Mouse (Mus musculus) forebrain, embryonic 11.5 days (tissue): ENCODE data around the gene Zfp853. TPM values are rescaled to one million over a fixed set of nuclear protein-coding genes. Genes with fewer than 3 reads are reported as not detected.
A peak's percentile ranks its signal among the peaks of the same experiment; 100 is the strongest.

Experiments
- ATAC-seq: fragments of 200-750 bp; cut with Nextera tagmentation; replicated peaks from 2 replicates; pipeline ENCODE4 v1.8.0; 2017; ENCODE audit warnings: moderate TSS enrichment; ENCODE audit not compliant: low FRiP score
- DNase-seq: peaks from one replicate; pipeline ENCODE4 v3.0.0-alpha.2; 2017; ENCODE audit warnings: low spot score
- H3K27ac ChIP-seq: fragments of 300-500 bp; sonication (generic); 2 replicates; pipeline ENCODE4 v1.5.1; 2014; ENCODE audit warnings: low read depth, low read length
- H3K27me3 ChIP-seq: fragments of 300-500 bp; sonication (generic); 2 replicates; pipeline ENCODE4 v1.6.1; 2014; ENCODE audit warnings: mild to moderate bottlenecking, low read length, mixed read lengths; ENCODE audit not compliant: control insufficient read depth, insufficient read depth
- H3K36me3 ChIP-seq: fragments of 300-500 bp; sonication (generic); 2 replicates; pipeline ENCODE4 v1.6.1; 2014; ENCODE audit warnings: mild to moderate bottlenecking, low read length, moderate library complexity, mixed read lengths; ENCODE audit not compliant: control insufficient read depth, insufficient read depth
- H3K4me1 ChIP-seq: fragments of 300-500 bp; sonication (generic); replicated peaks from 2 replicates; pipeline ENCODE4 v1.6.1; 2014; ENCODE audit warnings: low read length, mixed read lengths; ENCODE audit not compliant: control insufficient read depth, insufficient read depth
- H3K4me2 ChIP-seq: fragments of 300-500 bp; sonication (generic); 2 replicates; pipeline ENCODE4 v1.6.1; 2014; ENCODE audit warnings: low read depth, mild to moderate bottlenecking, low read length, moderate library complexity, mixed read lengths; ENCODE audit not compliant: severe bottlenecking
- H3K4me3 ChIP-seq: fragments of 300-500 bp; sonication (generic); 2 replicates; pipeline ENCODE4 v1.5.1; 2014; ENCODE audit warnings: low read depth, low read length
- H3K9ac ChIP-seq: fragments of 300-500 bp; sonication (generic); 2 replicates; pipeline ENCODE4 v1.6.1; 2014; ENCODE audit warnings: low read length
- H3K9me3 ChIP-seq: fragments of 300-500 bp; sonication (generic); 2 replicates; pipeline ENCODE4 v1.6.1; 2016; ENCODE audit warnings: low read length, mixed read lengths; ENCODE audit not compliant: control insufficient read depth
- WGBS: fragments of 180-500 bp; shearing (Covaris S2); extraction: QIAGEN DNeasy Blood & Tissue Kit; methylation state at CpG from one replicate; pipeline ENCODE4 v1.1.7; 2014; 5-methylcytosine and 5-hydroxymethylcytosine counted together
- polyA plus RNA-seq: library from polyadenylated mRNA; unstranded; fragments of >200 nt; fragmentation: Nextera tagmentation; extraction: Ambion mirVana; gene quantifications from 2 replicates; pipeline ENCODE4 v1.2.1, GENCODE M21; 2014

Gene Zfp853
- polyA plus RNA-seq, 1 experiment from 2014 or later, result not detected

DNA sequence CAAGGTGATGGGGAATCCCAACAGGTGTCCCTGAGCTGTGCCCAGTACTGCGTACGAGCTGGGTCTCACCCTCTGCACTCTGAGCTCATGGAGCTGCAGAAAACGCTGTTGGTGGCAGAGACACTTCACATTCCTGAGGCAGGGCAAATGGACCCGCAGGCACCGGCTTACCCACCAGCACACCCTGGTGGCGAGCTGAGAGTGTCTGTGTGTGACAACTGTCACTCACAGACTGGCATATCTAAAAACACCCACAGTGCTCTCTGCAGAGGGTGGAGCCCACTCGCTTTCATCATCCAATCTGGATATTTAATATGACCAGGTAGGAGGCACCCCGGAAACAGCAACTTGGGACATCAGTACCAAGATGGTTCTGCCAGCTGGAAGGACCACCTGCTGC is 7.9 kb upstream of the Zfp853 start:
- ATAC-seq (no peak), DNase-seq (no peak)
- Histone ChIP-seq H3K27ac (no peak overlapping the region), H3K9ac (no peak overlapping the region), H3K9me3 (no peaks in the 10 kb centered on the region), H3K36me3 (peaks cover 28% of the 10 kb centered on the region), H3K4me1 (no peaks in the 10 kb centered on the region), H3K4me2 (no peak overlapping the region), H3K4me3 (no peak overlapping the region), H3K27me3 (no peaks in the 10 kb centered on the region)
- 83% methylated on average over 8 of the region's 8 CpGs for WGBS

GRCm38 (mm10) chr5:143299686-143300085 is 6.3 kb upstream of the Zfp853 start:
- 92% methylated on average over 4 of the region's 4 CpGs for WGBS
- ATAC-seq (no peak), DNase-seq (peak; percentile 80)
- no peak overlapping the region for H3K9ac ChIP-seq
- H3K4me3 ChIP-seq, result no peak overlapping the region
- H3K27ac ChIP-seq, result no peak overlapping the region
- no peaks in the 10 kb centered on the region for H3K4me1 ChIP-seq
- H3K27me3 ChIP-seq, result no peaks in the 10 kb centered on the region; the same call in 1 of the 2 replicates
- peaks cover 13% of the 10 kb centered on the region for H3K36me3 ChIP-seq
- H3K4me2 ChIP-seq, result no peak overlapping the region
- H3K9me3 ChIP-seq, result peaks cover 3% of the 10 kb centered on the region; the same call in 1 of the 2 replicates

DNA sequence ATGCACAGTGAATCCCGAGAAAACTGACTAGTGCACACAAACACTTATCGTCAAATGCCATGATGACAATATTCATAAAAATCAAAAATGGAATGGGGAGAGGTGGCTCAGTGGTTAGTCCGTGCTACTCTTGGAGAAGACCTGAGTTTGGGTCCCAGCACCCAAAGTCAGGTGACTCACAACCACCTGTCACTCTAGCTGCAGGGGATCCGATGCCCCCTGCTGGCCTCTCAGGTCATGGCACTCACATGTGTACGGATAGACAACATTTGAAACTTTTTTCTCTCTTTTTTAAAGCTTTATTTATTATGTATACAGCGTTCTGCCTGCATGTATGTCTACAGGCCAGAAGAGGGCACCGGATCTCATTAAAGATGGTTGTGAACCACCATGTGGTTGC is 5.0 kb upstream of the Zfp853 start:
- H3K36me3 ChIP-seq, result peaks cover 12% of the 10 kb centered on the region
- no peak overlapping the region for H3K9ac ChIP-seq
- H3K27ac ChIP-seq, result no peak overlapping the region
- peaks cover 12% of the 10 kb centered on the region for H3K27me3 ChIP-seq
- 0 out of 2 replicates have a peak, but pooled peaks cover 2% of the 10 kb centered on the region for H3K4me1 ChIP-seq
- ATAC-seq (no peak), DNase-seq (no peak)
- H3K9me3 ChIP-seq, result peaks cover 3% of the 10 kb centered on the region; the same call in 1 of the 2 replicates
- H3K4me3 ChIP-seq, result no peak overlapping the region
- no peak overlapping the region for H3K4me2 ChIP-seq
- 95% methylated on average over 7 of the region's 7 CpGs for WGBS

GRCm38 (mm10) chr5:143297986-143298385 is 4.6 kb upstream of the Zfp853 start:
- Histone ChIP-seq H3K9ac (no peak overlapping the region), H3K4me3 (no peak overlapping the region), H3K27ac (no peak overlapping the region), H3K27me3 (peaks cover 16% of the 10 kb centered on the region), H3K9me3 (peaks cover 3% of the 10 kb centered on the region; the same call in 1 of the 2 replicates), H3K36me3 (peaks cover 12% of the 10 kb centered on the region), H3K4me2 (no peak overlapping the region), H3K4me1 (0 out of 2 replicates have a peak, but pooled peaks cover 3% of the 10 kb centered on the region)
- ATAC-seq (no peak), DNase-seq (no peak)
- WGBS, result 93% methylated on average over 9 of the region's 9 CpGs

DNA sequence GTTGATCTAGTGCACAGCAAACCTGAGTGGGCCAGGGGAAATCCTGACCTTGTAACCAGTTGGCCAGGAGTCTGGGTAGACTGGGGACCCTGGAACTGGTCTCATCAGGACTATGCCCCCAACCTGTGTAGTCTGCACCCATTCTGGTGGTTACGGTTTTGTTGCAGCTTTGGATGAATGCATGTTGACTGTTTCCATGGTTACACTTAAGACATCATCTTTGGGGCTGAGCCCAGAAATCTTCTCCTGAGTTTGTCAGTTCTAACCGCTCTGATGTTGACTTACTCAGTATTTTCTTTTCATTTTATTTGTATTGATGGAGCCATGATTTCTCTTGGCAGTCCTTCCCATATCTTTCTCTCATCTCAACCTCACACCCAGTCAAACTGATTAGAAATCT is 1.9 kb upstream of the Zfp853 start:
- DNase-seq, result no peak
- no peak overlapping the region for H3K27ac ChIP-seq
- peaks cover 7% of the 10 kb centered on the region for H3K36me3 ChIP-seq
- no peak for ATAC-seq
- peaks cover 3% of the 10 kb centered on the region; the same call in 1 of the 2 replicates for H3K9me3 ChIP-seq
- WGBS, result 98% methylated on average over 2 of the region's 2 CpGs
- 0 out of 2 replicates have a peak, but pooled peaks cover 3% of the 10 kb centered on the region for H3K4me1 ChIP-seq
- H3K9ac ChIP-seq, result no peak overlapping the region
- H3K4me3 ChIP-seq, result no peak overlapping the region
- H3K4me2 ChIP-seq, result no peak overlapping the region
- peaks cover 31% of the 10 kb centered on the region for H3K27me3 ChIP-seq

DNA sequence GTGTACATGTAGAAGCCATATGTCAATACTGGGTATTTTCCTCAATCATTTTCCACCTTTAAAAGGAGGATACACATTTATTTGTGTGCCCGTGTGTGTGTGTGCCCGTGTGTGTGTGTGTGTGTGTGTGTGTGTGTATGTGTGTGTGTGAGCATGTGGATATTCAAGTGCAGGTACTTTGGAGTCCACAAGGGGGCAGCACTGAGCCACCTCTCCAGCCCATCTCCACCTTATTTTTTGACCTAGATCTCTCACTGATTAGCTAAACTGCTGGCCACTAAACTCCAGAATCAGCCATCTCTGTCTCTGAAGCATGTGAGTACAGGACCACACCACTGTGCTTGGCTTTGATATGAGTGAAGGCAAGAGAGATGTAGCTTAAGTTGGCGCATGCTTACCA is 1.4 kb upstream of the Zfp853 start:
- peaks cover 3% of the 10 kb centered on the region; the same call in 1 of the 2 replicates for H3K9me3 ChIP-seq
- peaks cover 31% of the 10 kb centered on the region for H3K27me3 ChIP-seq
- no peak for ATAC-seq
- 96% methylated on average over 3 of the region's 3 CpGs for WGBS
- DNase-seq, result no peak
- H3K36me3 ChIP-seq, result peaks cover 2% of the 10 kb centered on the region
- no peak overlapping the region for H3K27ac ChIP-seq
- H3K4me2 ChIP-seq, result no peak overlapping the region
- no peak overlapping the region for H3K4me3 ChIP-seq
- 0 out of 2 replicates have a peak, but pooled peaks cover 3% of the 10 kb centered on the region for H3K4me1 ChIP-seq
- H3K9ac ChIP-seq, result no peak overlapping the region

DNA sequence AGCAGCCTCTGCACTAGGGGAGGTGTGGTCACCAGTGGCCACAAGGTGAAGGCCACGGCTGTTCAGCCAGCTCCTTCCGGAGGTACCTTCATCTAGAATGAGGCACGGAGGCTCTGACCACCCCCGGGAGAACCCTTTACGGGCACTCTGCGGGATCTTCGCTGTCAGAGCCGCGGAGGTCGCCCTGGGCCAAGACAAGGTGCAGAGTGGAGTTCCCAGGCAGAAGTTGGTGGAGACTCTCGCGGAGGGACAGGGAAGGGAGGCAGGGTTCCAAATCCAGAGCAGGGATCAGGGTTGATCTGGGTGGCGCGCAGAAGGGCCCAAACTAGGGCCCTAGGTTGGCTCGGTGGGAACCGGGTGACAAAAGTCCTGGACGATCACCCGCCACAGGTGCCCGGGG is 544 bp downstream of the Zfp853 start:
- Histone ChIP-seq H3K9me3 (peaks cover 3% of the 10 kb centered on the region; the same call in 1 of the 2 replicates), H3K4me1 (0 out of 2 replicates have a peak, but pooled peaks cover 3% of the 10 kb centered on the region), H3K4me3 (peak overlapping the region; percentile 22; the same call in 1 of the 2 replicates), H3K4me2 (peak overlapping the region; percentile 43), H3K36me3 (no peaks in the 10 kb centered on the region), H3K9ac (no peak overlapping the region), H3K27me3 (peaks cover 51% of the 10 kb centered on the region), H3K27ac (no peak overlapping the region)
- no peak for DNase-seq
- ATAC-seq, result no peak
- 2% methylated on average over 18 of the region's 19 CpGs for WGBS

DNA sequence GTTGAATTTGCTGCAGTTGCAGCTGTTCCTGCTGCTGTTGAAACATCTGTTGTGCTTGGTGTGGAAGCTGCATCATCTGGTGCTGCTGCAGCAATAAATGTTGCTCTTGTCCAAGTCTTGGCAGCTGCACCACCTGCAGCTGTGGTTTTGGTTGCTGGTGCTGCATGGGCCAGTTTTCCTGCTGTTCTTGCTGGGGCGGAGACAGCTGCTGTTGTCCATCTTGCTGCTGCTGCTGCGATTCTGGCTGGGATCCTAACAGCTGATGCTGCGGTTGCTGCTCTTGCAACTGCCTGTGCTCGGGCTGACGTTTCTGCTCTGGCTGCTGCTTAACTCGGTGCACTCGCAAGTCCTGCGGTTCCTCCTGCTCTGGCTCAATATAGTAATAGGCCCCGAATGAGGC is 4.1 kb downstream of the Zfp853 start:
- Histone ChIP-seq H3K36me3 (no peaks in the 10 kb centered on the region), H3K9ac (no peak overlapping the region), H3K4me3 (no peak overlapping the region), H3K27ac (no peak overlapping the region), H3K9me3 (no peaks in the 10 kb centered on the region), H3K27me3 (peaks cover 61% of the 10 kb centered on the region), H3K4me2 (no peak overlapping the region), H3K4me1 (peaks cover 6% of the 10 kb centered on the region; the same call in 1 of the 2 replicates)
- WGBS, result 67% methylated on average over 9 of the region's 9 CpGs
- no peak for ATAC-seq
- DNase-seq, result no peak

DNA sequence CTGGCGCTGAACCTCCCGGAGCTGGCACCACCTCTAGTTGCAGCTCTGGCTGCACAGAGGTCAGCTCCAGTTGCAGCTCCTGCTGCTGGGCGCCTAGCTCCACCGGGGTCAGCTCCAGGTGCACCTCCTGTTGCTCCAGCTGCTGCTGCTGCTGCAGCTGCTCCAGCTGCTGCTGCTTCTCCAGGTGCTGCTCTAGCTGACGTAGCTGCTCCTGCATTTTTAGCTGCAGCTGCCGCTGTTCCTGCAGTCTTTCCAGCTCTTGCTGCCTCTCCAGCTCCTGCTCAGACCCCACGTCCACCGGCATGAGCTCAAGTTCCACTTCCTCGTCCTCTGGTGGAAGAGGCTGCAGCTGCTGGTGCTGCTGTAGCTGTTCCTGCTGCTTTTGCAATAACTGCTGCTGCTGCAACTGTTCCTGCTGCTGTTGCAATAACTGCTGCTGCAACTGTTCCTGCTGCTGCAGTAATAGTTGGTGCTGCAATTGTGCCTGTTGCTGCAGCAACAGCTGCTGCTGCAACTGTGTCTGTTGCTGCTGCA is 5.0 kb downstream of the Zfp853 start:
- no peak for ATAC-seq
- no peaks in the 10 kb centered on the region for H3K9me3 ChIP-seq
- 12% methylated on average over 9 of the region's 9 CpGs for WGBS
- peaks cover 53% of the 10 kb centered on the region for H3K27me3 ChIP-seq
- peak overlapping the region; percentile 33 for H3K9ac ChIP-seq
- no peak for DNase-seq
- H3K4me2 ChIP-seq, result peak overlapping the region; percentile 52
- no peak overlapping the region for H3K27ac ChIP-seq
- H3K4me1 ChIP-seq, result peaks cover 5% of the 10 kb centered on the region; the same call in 1 of the 2 replicates
- no peaks in the 10 kb centered on the region for H3K36me3 ChIP-seq
- H3K4me3 ChIP-seq, result peak overlapping the region; percentile 23
